Mouse (Mus musculus) lung, adult 2 months (tissue): Measurements from ENCODE around the gene Helz2.
"Not testable (repeated sequence)": the region's sequence is repeated elsewhere in the genome, so short reads cannot be mapped to it uniquely, and the experiment has no call there.

Source experiments
- CTCF ChIP-seq: fragments of 200-500 bp; IDR thresholded peaks from 2 replicates; pipeline ENCODE4 v1.5.1; 2011; ENCODE audit warnings: mild to moderate bottlenecking, low read length, control low read depth; ENCODE audit not compliant: insufficient read depth
- POLR2A ChIP-seq: fragments of 200-500 bp; IDR thresholded peaks from 2 replicates; pipeline ENCODE4 v1.6.1; 2011; ENCODE audit warnings: low read depth, mild to moderate bottlenecking, control low read depth, low read length, borderline replicate concordance; ENCODE audit errors: extremely low read depth

DNA sequence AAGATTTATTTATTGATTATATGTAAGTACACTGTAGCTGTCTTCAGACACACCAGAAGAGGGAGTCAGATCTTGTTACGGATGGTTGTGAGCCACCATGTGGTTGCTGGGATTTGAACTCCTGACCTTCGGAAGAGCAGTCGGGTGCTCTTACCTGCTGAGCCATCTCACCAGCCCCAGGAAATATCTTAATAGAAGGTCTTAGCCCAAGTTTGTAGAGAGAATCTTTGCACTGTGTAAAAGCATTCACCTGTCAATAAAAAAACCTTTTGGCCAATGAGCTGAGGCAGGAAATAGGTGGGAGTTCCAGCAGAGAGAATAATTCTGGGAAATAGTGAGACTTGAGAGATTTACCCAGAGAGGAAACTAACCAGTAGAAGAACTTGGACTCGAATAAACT lies 50.4 kb downstream of the Helz2 start:
- not testable (repeated sequence) for TF ChIP-seq POLR2A, CTCF
